Mouse (Mus musculus) hindbrain, embryonic 11.5 days (tissue): ENCODE results near the gene Stx8. TPM values are rescaled to one million over a fixed set of nuclear protein-coding genes. Genes with fewer than 3 reads are reported as not detected.

Source experiments
- ATAC-seq: fragments of 200-750 bp; cut with Nextera tagmentation; 2 replicates; pipeline ENCODE4 v1.8.0; 2017; ENCODE audit warnings: mild to moderate bottlenecking, moderate TSS enrichment, moderate library complexity; ENCODE audit not compliant: low FRiP score
- DNase-seq: peaks from one replicate; pipeline ENCODE4 v3.0.0-alpha.2; 2015; ENCODE audit warnings: low spot score
- H3K27ac ChIP-seq: fragments of 300-500 bp; sonication (generic); 2 replicates; pipeline ENCODE4 v1.5.1; 2014; ENCODE audit warnings: mild to moderate bottlenecking, low read depth, low read length
- H3K27me3 ChIP-seq: fragments of 300-500 bp; sonication (generic); 2 replicates; pipeline ENCODE4 v1.6.1; 2014; ENCODE audit warnings: mild to moderate bottlenecking, low read length, moderate library complexity, mixed read lengths; ENCODE audit not compliant: control insufficient read depth, insufficient read depth
- H3K36me3 ChIP-seq: fragments of 300-500 bp; sonication (generic); 2 replicates; pipeline ENCODE4 v1.6.1; 2014; ENCODE audit warnings: mild to moderate bottlenecking, low read length, moderate library complexity, mixed read lengths; ENCODE audit not compliant: control insufficient read depth, insufficient read depth
- H3K4me1 ChIP-seq: fragments of 300-500 bp; sonication (generic); replicated peaks from 2 replicates; pipeline ENCODE4 v1.6.1; 2014; ENCODE audit warnings: low read length, mixed read lengths; ENCODE audit not compliant: control insufficient read depth, insufficient read depth
- H3K4me2 ChIP-seq: fragments of 300-500 bp; sonication (generic); replicated peaks from 2 replicates; pipeline ENCODE4 v1.6.1; 2014; ENCODE audit warnings: mild to moderate bottlenecking, low read depth, low read length
- H3K4me3 ChIP-seq: fragments of 300-500 bp; sonication (generic); 2 replicates; pipeline ENCODE4 v1.5.1; 2014; ENCODE audit warnings: low read depth, low read length
- H3K9ac ChIP-seq: fragments of 300-500 bp; sonication (generic); 2 replicates; pipeline ENCODE4 v1.6.1; 2014; ENCODE audit warnings: low read depth, low read length
- H3K9me3 ChIP-seq: fragments of 300-500 bp; sonication (generic); 2 replicates; pipeline ENCODE4 v1.6.1; 2016; ENCODE audit warnings: low read length; ENCODE audit not compliant: control insufficient read depth
- WGBS: fragments of 180-500 bp; shearing (Covaris S2); extraction: QIAGEN DNeasy Blood & Tissue Kit; methylation state at CpG from one replicate; pipeline ENCODE4 v1.1.7; 2014; 5-methylcytosine and 5-hydroxymethylcytosine counted together
- polyA plus RNA-seq: library from polyadenylated mRNA; unstranded; fragments of >200 nt; fragmentation: Nextera tagmentation; extraction: Ambion mirVana; gene quantifications from 2 replicates; pipeline ENCODE4 v1.2.1, GENCODE M21; 2014

Gene Stx8
- polyA plus RNA-seq, 1 experiment from 2014 or later, result 63.0 TPM

- peak; percentile 19 for DNase-seq
- Histone ChIP-seq H3K4me2 (no peak overlapping the region), H3K9ac (no peak overlapping the region), H3K4me3 (no peak overlapping the region), H3K36me3 (no peaks in the 10 kb centered on the region), H3K9me3 (no peaks in the 10 kb centered on the region), H3K4me1 (no peaks in the 10 kb centered on the region), H3K27me3 (no peaks in the 10 kb centered on the region), H3K27ac (no peak overlapping the region)
- ATAC-seq, result no peak
- WGBS, result 74% methylated on average over 5 of the region's 5 CpGs
Observed at GRCm38 (mm10) chr11:67999629-68000028, 33.6 kb downstream of the Stx8 start.

- Histone ChIP-seq H3K4me1 (peaks cover 7% of the 10 kb centered on the region; the same call in 1 of the 2 replicates), H3K4me2 (no peak overlapping the region), H3K4me3 (no peak overlapping the region), H3K9me3 (no peaks in the 10 kb centered on the region), H3K27ac (no peak overlapping the region), H3K27me3 (no peaks in the 10 kb centered on the region), H3K9ac (no peak overlapping the region), H3K36me3 (no peaks in the 10 kb centered on the region)
- 22% methylated on average over 6 of the region's 6 CpGs for WGBS
- ATAC-seq, result no peak
- peak; percentile 80 for DNase-seq
Observed at GRCm38 (mm10) chr11:68004191-68004590, 38.2 kb downstream of the Stx8 start.

- Histone ChIP-seq H3K9me3 (no peaks in the 10 kb centered on the region), H3K4me2 (no peak overlapping the region), H3K4me1 (peaks cover 7% of the 10 kb centered on the region; the same call in 1 of the 2 replicates), H3K27me3 (no peaks in the 10 kb centered on the region), H3K36me3 (no peaks in the 10 kb centered on the region), H3K4me3 (no peak overlapping the region), H3K9ac (no peak overlapping the region), H3K27ac (no peak overlapping the region)
- no peak for ATAC-seq
- WGBS, result 31% methylated on average over 8 of the region's 8 CpGs
- DNase-seq, result peak; percentile 18
Observed at GRCm38 (mm10) chr11:68006216-68006789, 40.3 kb downstream of the Stx8 start.

GRCm38 (mm10) chr11:68007645-68008044 lies 41.7 kb downstream of the Stx8 start:
- WGBS, result 39% methylated on average over 6 of the region's 6 CpGs
- DNase-seq (peak; percentile 36), ATAC-seq (no peak)
- Histone ChIP-seq H3K4me2 (no peak overlapping the region), H3K27me3 (no peaks in the 10 kb centered on the region), H3K9me3 (no peaks in the 10 kb centered on the region), H3K36me3 (no peaks in the 10 kb centered on the region), H3K4me3 (no peak overlapping the region), H3K9ac (no peak overlapping the region), H3K4me1 (peaks cover 7% of the 10 kb centered on the region; the same call in 1 of the 2 replicates), H3K27ac (peak overlapping the region; percentile 4; the same call in 1 of the 2 replicates)

- Histone ChIP-seq H3K4me2 (no peak overlapping the region), H3K27me3 (no peaks in the 10 kb centered on the region), H3K36me3 (no peaks in the 10 kb centered on the region), H3K27ac (no peak overlapping the region), H3K4me3 (no peak overlapping the region), H3K9ac (no peak overlapping the region), H3K9me3 (no peaks in the 10 kb centered on the region), H3K4me1 (peaks cover 7% of the 10 kb centered on the region; the same call in 1 of the 2 replicates)
- ATAC-seq (no peak), DNase-seq (no peak)
- 78% methylated on average over 5 of the region's 5 CpGs for WGBS
Observed at GRCm38 (mm10) chr11:68009377-68009776, 43.4 kb downstream of the Stx8 start.

- Histone ChIP-seq H3K9ac (no peak overlapping the region), H3K4me3 (no peak overlapping the region), H3K27me3 (no peaks in the 10 kb centered on the region), H3K27ac (no peak overlapping the region), H3K4me2 (no peak overlapping the region), H3K36me3 (no peaks in the 10 kb centered on the region), H3K4me1 (no peaks in the 10 kb centered on the region), H3K9me3 (no peaks in the 10 kb centered on the region)
- no peak for ATAC-seq
- whole genome bisulfite sequencing, result 86% methylated on average over 7 of the region's 7 CpGs
- no peak for DNase-seq
Observed at GRCm38 (mm10) chr11:68012207-68012606, 46.2 kb downstream of the Stx8 start.

- H3K27ac ChIP-seq, result no peak overlapping the region
- H3K4me3 ChIP-seq, result no peak overlapping the region
- H3K27me3 ChIP-seq, result no peaks in the 10 kb centered on the region
- 91% methylated on average over 8 of the region's 8 CpGs for WGBS
- no peak overlapping the region for H3K9ac ChIP-seq
- no peaks in the 10 kb centered on the region for H3K9me3 ChIP-seq
- H3K4me2 ChIP-seq, result no peak overlapping the region
- no peaks in the 10 kb centered on the region for H3K36me3 ChIP-seq
- no peak for DNase-seq
- ATAC-seq, result no peak
- H3K4me1 ChIP-seq, result no peaks in the 10 kb centered on the region
Observed at GRCm38 (mm10) chr11:68018191-68018590, 52.2 kb downstream of the Stx8 start.

- ATAC-seq (no peak), DNase-seq (no peak)
- Histone ChIP-seq H3K36me3 (no peaks in the 10 kb centered on the region), H3K4me1 (no peaks in the 10 kb centered on the region), H3K27me3 (no peaks in the 10 kb centered on the region), H3K4me3 (no peak overlapping the region), H3K27ac (no peak overlapping the region), H3K9ac (no peak overlapping the region), H3K4me2 (no peak overlapping the region), H3K9me3 (no peaks in the 10 kb centered on the region)
- 85% methylated on average over 11 of the region's 11 CpGs for WGBS
Observed at GRCm38 (mm10) chr11:68019156-68019555, 53.2 kb downstream of the Stx8 start.

GRCm38 (mm10) chr11:68021976-68022375 lies 56.0 kb downstream of the Stx8 start:
- no peak for ATAC-seq
- no peaks in the 10 kb centered on the region for H3K27me3 ChIP-seq
- WGBS, result 92% methylated on average over 7 of the region's 7 CpGs

More at GRCm38 (mm10) chr11:68021976-68022375, 56.0 kb downstream of the Stx8 start:
- no peak for DNase-seq
- no peaks in the 10 kb centered on the region for H3K36me3 ChIP-seq
- no peaks in the 10 kb centered on the region for H3K4me1 ChIP-seq
- no peaks in the 10 kb centered on the region for H3K9me3 ChIP-seq
- no peak overlapping the region for H3K4me3 ChIP-seq
- no peak overlapping the region for H3K27ac ChIP-seq
- no peak overlapping the region for H3K4me2 ChIP-seq
- H3K9ac ChIP-seq, result no peak overlapping the region
